Mouse (Mus musculus): ENCODE results near the gene Col12a1. TPM values are rescaled to one million over a fixed set of nuclear protein-coding genes. Genes with fewer than 3 reads are reported as not detected.

Gene Col12a1
- polyA plus RNA-seq, 1 experiment from 2014 or later: 25.7 TPM

- ATAC-seq (ENCODE audit: insufficient number of reproducible peaks, low FRiP score, low TSS enrichment, low read depth) (no peak), DNase-seq (ENCODE audit: low spot score) (no peak)
- Histone ChIP-seq H3K4me2 (ENCODE audit: low read depth, severe bottlenecking) (no peak overlapping the region), H3K9ac (ENCODE audit: low read length) (no peak overlapping the region), H3K27me3 (ENCODE audit: control insufficient read depth, insufficient read depth, low read length) (no peaks in the 10 kb centered on the region), H3K36me3 (ENCODE audit: control insufficient read depth, insufficient read depth, low read length) (0 out of 2 replicates have a peak, but pooled peaks cover 3% of the 10 kb centered on the region), H3K9me3 (ENCODE audit: control insufficient read depth, low read length) (no peaks in the 10 kb centered on the region), H3K4me3 (ENCODE audit: low read depth, low read length) (no peak overlapping the region), H3K4me1 (ENCODE audit: control insufficient read depth, insufficient read depth, low read length) (no peaks in the 10 kb centered on the region), H3K27ac (replicated peaks; ENCODE audit: low read depth, low read length) (no peak overlapping the region)
- WGBS: 87% methylated on average over 7 of the region's 7 CpGs
Measured at GRCm38 (mm10) chr9:79750709-79751108, 32.1 kb upstream of the Col12a1 start.

- Histone ChIP-seq H3K9ac (ENCODE audit: low read length) (no peak overlapping the region), H3K27ac (replicated peaks; ENCODE audit: low read depth, low read length) (no peak overlapping the region), H3K9me3 (ENCODE audit: control insufficient read depth, low read length) (no peaks in the 10 kb centered on the region), H3K4me2 (ENCODE audit: low read depth, severe bottlenecking) (no peak overlapping the region), H3K4me3 (ENCODE audit: low read depth, low read length) (no peak overlapping the region), H3K36me3 (ENCODE audit: control insufficient read depth, insufficient read depth, low read length) (no peaks in the 10 kb centered on the region), H3K27me3 (ENCODE audit: control insufficient read depth, insufficient read depth, low read length) (no peaks in the 10 kb centered on the region), H3K4me1 (ENCODE audit: control insufficient read depth, insufficient read depth, low read length) (no peaks in the 10 kb centered on the region)
- 67% methylated on average over 4 of the region's 4 CpGs for WGBS
- DNase-seq (ENCODE audit: low spot score): no peak
- ATAC-seq (ENCODE audit: insufficient number of reproducible peaks, low FRiP score, low TSS enrichment, low read depth): no peak
Measured at GRCm38 (mm10) chr9:79745036-79745435, 26.4 kb upstream of the Col12a1 start.

GRCm38 (mm10) chr9:79735608-79736007 lies 17.0 kb upstream of the Col12a1 start:
- no peaks in the 10 kb centered on the region for H3K27me3 ChIP-seq (ENCODE audit: control insufficient read depth, insufficient read depth, low read length)
- H3K4me2 ChIP-seq (ENCODE audit: low read depth, severe bottlenecking): no peak overlapping the region
- H3K4me1 ChIP-seq (ENCODE audit: control insufficient read depth, insufficient read depth, low read length): no peaks in the 10 kb centered on the region
- peak; percentile 12 for DNase-seq (ENCODE audit: low spot score)
- no peaks in the 10 kb centered on the region for H3K36me3 ChIP-seq (ENCODE audit: control insufficient read depth, insufficient read depth, low read length)
- no peak for ATAC-seq (ENCODE audit: insufficient number of reproducible peaks, low FRiP score, low TSS enrichment, low read depth)
- H3K9ac ChIP-seq (ENCODE audit: low read length): no peak overlapping the region
- 88% methylated on average over 6 of the region's 6 CpGs for WGBS
- H3K4me3 ChIP-seq (ENCODE audit: low read depth, low read length): no peak overlapping the region
- H3K27ac ChIP-seq (replicated peaks; ENCODE audit: low read depth, low read length): no peak overlapping the region
- no peaks in the 10 kb centered on the region for H3K9me3 ChIP-seq (ENCODE audit: control insufficient read depth, low read length)

GRCm38 (mm10) chr9:79730301-79730700 lies 11.7 kb upstream of the Col12a1 start:
- Histone ChIP-seq H3K9me3 (ENCODE audit: control insufficient read depth, low read length) (no peaks in the 10 kb centered on the region), H3K9ac (ENCODE audit: low read length) (no peak overlapping the region), H3K27ac (replicated peaks; ENCODE audit: low read depth, low read length) (no peak overlapping the region), H3K27me3 (ENCODE audit: control insufficient read depth, insufficient read depth, low read length) (no peaks in the 10 kb centered on the region), H3K4me1 (ENCODE audit: control insufficient read depth, insufficient read depth, low read length) (no peaks in the 10 kb centered on the region), H3K36me3 (ENCODE audit: control insufficient read depth, insufficient read depth, low read length) (no peaks in the 10 kb centered on the region), H3K4me3 (ENCODE audit: low read depth, low read length) (no peak overlapping the region), H3K4me2 (ENCODE audit: low read depth, severe bottlenecking) (no peak overlapping the region)
- WGBS: 91% methylated on average over 5 of the region's 5 CpGs
- peak; percentile 17 for DNase-seq (ENCODE audit: low spot score)
- ATAC-seq (ENCODE audit: insufficient number of reproducible peaks, low FRiP score, low TSS enrichment, low read depth): no peak

GRCm38 (mm10) chr9:79723090-79723489 lies 4.5 kb upstream of the Col12a1 start:
- WGBS: 34% methylated on average over 5 of the region's 5 CpGs
- Histone ChIP-seq H3K27me3 (ENCODE audit: control insufficient read depth, insufficient read depth, low read length) (peaks cover 15% of the 10 kb centered on the region), H3K4me2 (ENCODE audit: low read depth, severe bottlenecking) (no peak overlapping the region), H3K27ac (replicated peaks; ENCODE audit: low read depth, low read length) (no peak overlapping the region), H3K9ac (ENCODE audit: low read length) (no peak overlapping the region), H3K4me1 (ENCODE audit: control insufficient read depth, insufficient read depth, low read length) (peaks cover 4% of the 10 kb centered on the region), H3K9me3 (ENCODE audit: control insufficient read depth, low read length) (no peaks in the 10 kb centered on the region; the same call in 1 of the 2 replicates), H3K36me3 (ENCODE audit: control insufficient read depth, insufficient read depth, low read length) (no peaks in the 10 kb centered on the region), H3K4me3 (ENCODE audit: low read depth, low read length) (no peak overlapping the region)
- ATAC-seq (ENCODE audit: insufficient number of reproducible peaks, low FRiP score, low TSS enrichment, low read depth) (no peak), DNase-seq (ENCODE audit: low spot score) (no peak)

GRCm38 (mm10) chr9:79721056-79721455 lies 2.4 kb upstream of the Col12a1 start:
- no peak overlapping the region for H3K4me2 ChIP-seq (ENCODE audit: low read depth, severe bottlenecking)
- no peak overlapping the region for H3K27ac ChIP-seq (replicated peaks; ENCODE audit: low read depth, low read length)
- WGBS: 8% methylated on average over 9 of the region's 9 CpGs
- H3K36me3 ChIP-seq (ENCODE audit: control insufficient read depth, insufficient read depth, low read length): no peaks in the 10 kb centered on the region
- H3K9ac ChIP-seq (ENCODE audit: low read length): no peak overlapping the region
- DNase-seq (ENCODE audit: low spot score) (peak; percentile 73), ATAC-seq (ENCODE audit: insufficient number of reproducible peaks, low FRiP score, low TSS enrichment, low read depth) (no peak)
- peaks cover 23% of the 10 kb centered on the region for H3K27me3 ChIP-seq (ENCODE audit: control insufficient read depth, insufficient read depth, low read length)
- no peak overlapping the region for H3K4me3 ChIP-seq (ENCODE audit: low read depth, low read length)
- H3K4me1 ChIP-seq (ENCODE audit: control insufficient read depth, insufficient read depth, low read length): peaks cover 7% of the 10 kb centered on the region
- H3K9me3 ChIP-seq (ENCODE audit: control insufficient read depth, low read length): no peaks in the 10 kb centered on the region; the same call in 1 of the 2 replicates

GRCm38 (mm10) chr9:79720143-79720542 lies 1.5 kb upstream of the Col12a1 start:
- peak; percentile 39 for DNase-seq (ENCODE audit: low spot score)
- Histone ChIP-seq H3K9ac (ENCODE audit: low read length) (no peak overlapping the region), H3K36me3 (ENCODE audit: control insufficient read depth, insufficient read depth, low read length) (no peaks in the 10 kb centered on the region), H3K27ac (replicated peaks; ENCODE audit: low read depth, low read length) (no peak overlapping the region), H3K27me3 (ENCODE audit: control insufficient read depth, insufficient read depth, low read length) (peaks cover 23% of the 10 kb centered on the region), H3K4me1 (ENCODE audit: control insufficient read depth, insufficient read depth, low read length) (peaks cover 7% of the 10 kb centered on the region), H3K9me3 (ENCODE audit: control insufficient read depth, low read length) (no peaks in the 10 kb centered on the region; the same call in 1 of the 2 replicates), H3K4me3 (ENCODE audit: low read depth, low read length) (no peak overlapping the region; the same call in 1 of the 2 replicates), H3K4me2 (ENCODE audit: low read depth, severe bottlenecking) (peak overlapping the region; percentile 89; the same call in 1 of the 2 replicates)
- WGBS: 28% methylated on average over 9 of the region's 9 CpGs
- ATAC-seq (ENCODE audit: insufficient number of reproducible peaks, low FRiP score, low TSS enrichment, low read depth): no peak

- no peaks in the 10 kb centered on the region; the same call in 1 of the 2 replicates for H3K9me3 ChIP-seq (ENCODE audit: control insufficient read depth, low read length)
- H3K36me3 ChIP-seq (ENCODE audit: control insufficient read depth, insufficient read depth, low read length): no peaks in the 10 kb centered on the region
- no peak overlapping the region for H3K27ac ChIP-seq (replicated peaks; ENCODE audit: low read depth, low read length)
- WGBS: 1% methylated on average over 28 of the region's 28 CpGs
- H3K4me2 ChIP-seq (ENCODE audit: low read depth, severe bottlenecking): peak overlapping the region; percentile 89
- ATAC-seq (ENCODE audit: insufficient number of reproducible peaks, low FRiP score, low TSS enrichment, low read depth): no peak
- H3K4me3 ChIP-seq (ENCODE audit: low read depth, low read length): peak overlapping the region; percentile 51
- DNase-seq (ENCODE audit: low spot score): peak; percentile 68
- H3K9ac ChIP-seq (ENCODE audit: low read length): peak overlapping the region; percentile 70; the same call in 1 of the 2 replicates
- peaks cover 23% of the 10 kb centered on the region for H3K27me3 ChIP-seq (ENCODE audit: control insufficient read depth, insufficient read depth, low read length)
- H3K4me1 ChIP-seq (ENCODE audit: control insufficient read depth, insufficient read depth, low read length): peaks cover 7% of the 10 kb centered on the region
Measured at GRCm38 (mm10) chr9:79719451-79719850, 820 bp upstream of the Col12a1 start.
